Mouse (Mus musculus): ENCODE data around the gene Tecr.

- no peak for TF ChIP-seq CTCF (IDR thresholded peaks at IDR 0.05; ENCODE audit: low read depth)
- TF ChIP-seq EP300 (IDR thresholded peaks at IDR 0.05; ENCODE audit: low read depth), result no peak
These were observed 9.3 kb upstream of the Tecr start for GRCm38 (mm10) chr8:83617111-83617510.

Measured in heart, postnatal 0 days (tissue).